Comparison of ENCODE assay signal across 14 mouse cellular contexts in genomic region chr2:52525876-52526592, GRCm38 (mm10).
DNase-seq lines count a peak whose midpoint lies in the region; ATAC-seq and TF ChIP-seq lines count a peak whose summit lies in the region.
"Had no signal": no experiment of that assay in that cellular context is flagged by ENCODE, and none has a peak within 500 bp of the region (broad histone marks: within the 10 kb centered on the region; RNA-seq: fewer than 3 reads in every experiment).

No protein-coding gene starts in this region.

- H3K4me2 ChIP-seq in hindbrain, postnatal 0 days (ENCODE audit: low read depth, low read length), result no peak overlapping the region
- H3K4me2 ChIP-seq in hindbrain, embryonic 12.5 days (replicated peaks), result no peak overlapping the region
- H3K4me2 ChIP-seq in liver, embryonic 12.5 days, result no peak overlapping the region
- H3K4me2 ChIP-seq: lung, embryonic 15.5 days; midbrain, embryonic 13.5 days had no signal

- H3K36me3 ChIP-seq in hindbrain, postnatal 0 days (ENCODE audit: insufficient read depth, low read length), result no peaks in the 10 kb centered on the region
- H3K36me3 ChIP-seq in hindbrain, embryonic 12.5 days, result no peaks in the 10 kb centered on the region
- H3K36me3 ChIP-seq in megakaryocyte, embryonic 14.5 days (replicated peaks; ENCODE audit: low read length), result no peaks in the 10 kb centered on the region
- H3K36me3 ChIP-seq in liver, embryonic 12.5 days, result no peaks in the 10 kb centered on the region
- H3K36me3 ChIP-seq: lung, embryonic 15.5 days; midbrain, embryonic 13.5 days had no signal

- ATAC-seq in hindbrain, postnatal 0 days, result 0 out of 2 replicates have a peak, but pooled peaks have one; percentile 18
- ATAC-seq in hindbrain, embryonic 12.5 days (ENCODE audit: low FRiP score), result no peak
- no peak for ATAC-seq in liver, embryonic 12.5 days
- ATAC-seq: intestine, postnatal 0 days; midbrain, embryonic 13.5 days had no signal

- no peak overlapping the region for H3K9ac ChIP-seq in hindbrain, postnatal 0 days (replicated peaks; ENCODE audit: low read length)
- no peak overlapping the region for H3K9ac ChIP-seq in hindbrain, embryonic 12.5 days
- no peak overlapping the region for H3K9ac ChIP-seq in liver, embryonic 12.5 days
- H3K9ac ChIP-seq: lung, embryonic 15.5 days; midbrain, embryonic 13.5 days had no signal

- H3K27ac ChIP-seq in hindbrain, postnatal 0 days, result no peak overlapping the region
- H3K27ac ChIP-seq in hindbrain, embryonic 12.5 days, result no peak overlapping the region
- no peak overlapping the region for H3K27ac ChIP-seq in liver, embryonic 12.5 days
- H3K27ac ChIP-seq: lung, embryonic 15.5 days; midbrain, embryonic 13.5 days had no signal

- H3K9me3 ChIP-seq in hindbrain, postnatal 0 days (ENCODE audit: low read length), result no peaks in the 10 kb centered on the region
- no peaks in the 10 kb centered on the region for H3K9me3 ChIP-seq in hindbrain, embryonic 12.5 days (replicated peaks)
- no peaks in the 10 kb centered on the region for H3K9me3 ChIP-seq in megakaryocyte, embryonic 14.5 days
- H3K9me3 ChIP-seq in liver, embryonic 12.5 days (replicated peaks), result no peaks in the 10 kb centered on the region
- H3K9me3 ChIP-seq: lung, embryonic 15.5 days; midbrain, embryonic 13.5 days had no signal

- no peak for TF ChIP-seq CTCF in hindbrain, postnatal 0 days (IDR thresholded peaks at IDR 0.05; ENCODE audit: low read depth)

- no peaks in the 10 kb centered on the region for H3K4me1 ChIP-seq in hindbrain, postnatal 0 days (ENCODE audit: insufficient read depth, low read length)
- H3K4me1 ChIP-seq in hindbrain, embryonic 12.5 days, result no peaks in the 10 kb centered on the region
- peaks cover 15% of the 10 kb centered on the region for H3K4me1 ChIP-seq in megakaryocyte, embryonic 14.5 days
- H3K4me1 ChIP-seq in liver, embryonic 12.5 days, result 0 out of 2 replicates have a peak, but pooled peaks cover 5% of the 10 kb centered on the region
- H3K4me1 ChIP-seq: lung, embryonic 15.5 days; midbrain, embryonic 13.5 days had no signal

- H3K27me3 ChIP-seq in hindbrain, postnatal 0 days (ENCODE audit: insufficient read depth, low read length), result no peaks in the 10 kb centered on the region
- no peaks in the 10 kb centered on the region for H3K27me3 ChIP-seq in hindbrain, embryonic 12.5 days
- H3K27me3 ChIP-seq in megakaryocyte, embryonic 14.5 days (replicated peaks), result peaks cover 5% of the 10 kb centered on the region
- H3K27me3 ChIP-seq in liver, embryonic 12.5 days (replicated peaks), result no peaks in the 10 kb centered on the region; the same call in 1 of the 2 replicates
- H3K27me3 ChIP-seq: lung, embryonic 15.5 days; midbrain, embryonic 13.5 days had no signal

- peak; percentile 24 for DNase-seq in adrenal gland, postnatal 14 days
- no peak for DNase-seq in adrenal gland, adult 8-10 months
- DNase-seq in hindbrain, postnatal 0 days (ENCODE audit: low spot score), result no peak
- peak; percentile 10 for DNase-seq in adrenal gland, postnatal 25 days
- no peak for DNase-seq in right cerebral cortex, postnatal 10 days (ENCODE audit: low spot score in 2 of 2)
- DNase-seq: B cell, adult 2 months; kidney, postnatal 14 days; thymus, postnatal 4 days had no signal

- H3K4me3 ChIP-seq in hindbrain, postnatal 0 days (ENCODE audit: low read length), result no peak overlapping the region
- H3K4me3 ChIP-seq in hindbrain, embryonic 12.5 days, result no peak overlapping the region
- peak overlapping the region; percentile 7 for H3K4me3 ChIP-seq in megakaryocyte, embryonic 14.5 days (replicated peaks)
- H3K4me3 ChIP-seq in liver, embryonic 12.5 days, result no peak overlapping the region
- H3K4me3 ChIP-seq: lung, embryonic 15.5 days; midbrain, embryonic 13.5 days had no signal

- WGBS in hindbrain, postnatal 0 days, result 84% methylated on average over 11 of the region's 11 CpGs
- 88% methylated on average over 11 of the region's 11 CpGs for WGBS in hindbrain, embryonic 12.5 days
- 47% methylated on average over 11 of the region's 11 CpGs for WGBS in liver, embryonic 12.5 days (ENCODE audit: insufficient replicate concordance)

Comparison
In these comparisons a context has a peak if more than half of its experiments do, and no peak if none do; other contexts are left out.
1. DNase-seq: peak in adrenal gland, postnatal 14 days (single experiment) and adrenal gland, postnatal 25 days (single experiment); none in adrenal gland, adult 8-10 months (single experiment), hindbrain, postnatal 0 days (single experiment) and right cerebral cortex, postnatal 10 days (0 of 2).